Mouse (Mus musculus): ENCODE measurements around the gene Cx3cr1.

DNA sequence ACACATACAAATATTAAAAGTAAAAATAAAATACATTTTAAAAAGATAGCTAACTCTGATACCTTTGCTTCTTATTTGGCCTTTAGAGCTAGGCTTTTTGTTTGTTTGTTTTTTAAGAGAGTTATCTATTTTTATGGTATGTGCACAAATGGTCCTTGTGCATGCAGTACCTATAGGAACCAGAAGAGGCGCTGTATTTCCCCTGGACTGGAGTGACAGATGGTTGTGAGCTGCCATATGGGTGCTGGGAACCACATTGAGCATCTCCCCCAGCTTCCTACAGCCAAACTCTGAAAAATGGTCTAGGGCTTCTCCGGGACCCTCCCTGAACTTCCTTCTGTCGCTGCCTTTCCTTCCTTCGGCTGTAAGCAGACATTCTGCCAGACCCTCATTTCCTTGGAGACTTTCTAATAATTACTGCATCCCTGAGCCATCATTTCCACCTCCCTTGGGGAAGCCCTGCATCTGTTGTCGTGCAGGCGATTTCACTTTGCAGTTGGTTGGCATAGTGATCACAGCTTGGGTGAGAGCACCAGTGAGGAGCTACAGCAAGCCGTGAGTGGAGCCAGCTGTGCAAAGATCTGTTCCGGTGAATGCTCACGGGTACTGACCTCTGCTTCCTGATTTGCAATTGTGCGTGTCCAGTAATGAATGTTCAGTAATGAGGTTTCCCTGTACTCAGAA is 217.2 kb downstream of the Cx3cr1 start:
- TF ChIP-seq EP300 (IDR thresholded peaks at IDR 0.05; ENCODE audit: low read depth): no peak
- peak; percentile 50 for TF ChIP-seq CTCF (IDR thresholded peaks at IDR 0.05; ENCODE audit: low read depth)

Measured in liver, postnatal 0 days (tissue).